In the genomic region with DNA sequence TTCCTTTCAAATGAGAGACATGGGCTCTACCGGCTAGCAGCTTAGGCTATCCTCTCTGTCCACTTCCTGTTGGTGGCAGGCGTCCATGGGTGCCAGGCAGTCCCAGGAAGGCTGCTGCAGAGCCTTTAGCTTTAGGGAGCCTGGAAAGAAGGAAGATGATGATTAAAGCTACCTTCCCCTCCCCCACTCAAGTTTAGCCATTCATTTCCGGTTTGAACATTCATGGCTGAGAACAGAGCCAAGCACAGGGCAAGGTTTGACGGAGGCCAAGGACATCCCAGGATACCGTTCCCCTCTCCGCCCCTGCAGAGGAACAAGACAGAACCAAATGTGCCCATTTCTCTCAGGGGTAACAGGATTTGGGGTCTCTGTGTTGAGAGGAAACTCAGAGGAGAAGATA, we compare ENCODE assay signal across 8 mouse cellular contexts. TPM values are rescaled to one million over a fixed set of nuclear protein-coding genes. Genes with fewer than 3 reads are reported as not detected.
DNase-seq lines count a peak whose midpoint lies in the region; ATAC-seq and TF ChIP-seq lines count a peak whose summit lies in the region.

No protein-coding gene starts in this region.

- no peak for TF ChIP-seq POLR2A in myocyte (IDR thresholded peaks at IDR 0.05; ENCODE audit: insufficient read length, low read depth)

- H3K36me3 ChIP-seq in lung, embryonic 14.5 days (ENCODE audit: insufficient read depth): peaks cover 40% of the 10 kb centered on the region
- H3K36me3 ChIP-seq in heart, embryonic 15.5 days: peaks cover 17% of the 10 kb centered on the region
- peaks cover 28% of the 10 kb centered on the region for H3K36me3 ChIP-seq in kidney, embryonic 15.5 days
- no peaks in the 10 kb centered on the region for H3K36me3 ChIP-seq in myocyte (ENCODE audit: control insufficient read depth, insufficient read depth)

- H3K27me3 ChIP-seq in lung, embryonic 14.5 days (ENCODE audit: insufficient read depth, low read length): no peaks in the 10 kb centered on the region
- no peaks in the 10 kb centered on the region for H3K27me3 ChIP-seq in heart, embryonic 15.5 days
- no peaks in the 10 kb centered on the region for H3K27me3 ChIP-seq in kidney, embryonic 15.5 days
- no peaks in the 10 kb centered on the region for H3K27me3 ChIP-seq in myocyte (ENCODE audit: control insufficient read depth, insufficient read depth, insufficient read length)

- peaks cover 9% of the 10 kb centered on the region; the same call in 1 of the 2 replicates for H3K4me1 ChIP-seq in lung, embryonic 14.5 days (ENCODE audit: insufficient read depth)
- H3K4me1 ChIP-seq in heart, embryonic 15.5 days (replicated peaks): peaks cover 70% of the 10 kb centered on the region
- peaks cover 41% of the 10 kb centered on the region for H3K4me1 ChIP-seq in kidney, embryonic 15.5 days

- no peak overlapping the region for H3ac ChIP-seq in myocyte (ENCODE audit: control insufficient read depth, insufficient read length)

- H3K9me3 ChIP-seq in lung, embryonic 14.5 days (ENCODE audit: low read depth, low read length): no peaks in the 10 kb centered on the region
- no peaks in the 10 kb centered on the region for H3K9me3 ChIP-seq in heart, embryonic 15.5 days (replicated peaks)
- H3K9me3 ChIP-seq in kidney, embryonic 15.5 days (replicated peaks): no peaks in the 10 kb centered on the region

- no peak for ATAC-seq in lung, embryonic 14.5 days (ENCODE audit: insufficient read depth)
- ATAC-seq in heart, embryonic 15.5 days (replicated peaks; ENCODE audit: insufficient number of reproducible peaks, insufficient read depth, low FRiP score, low read depth): no peak
- ATAC-seq in kidney, embryonic 15.5 days (replicated peaks; ENCODE audit: low FRiP score): no peak

- H3K27ac ChIP-seq in lung, embryonic 14.5 days (ENCODE audit: low read depth): no peak overlapping the region
- H3K27ac ChIP-seq in heart, embryonic 15.5 days: peak overlapping the region; percentile 97
- H3K27ac ChIP-seq in kidney, embryonic 15.5 days: peak overlapping the region; percentile 57

- peaks cover 56% of the 10 kb centered on the region for H3K79me2 ChIP-seq in myocyte (ENCODE audit: control insufficient read depth, insufficient read depth)

- no peak for TF ChIP-seq CTCF in lung, embryonic 14.5 days (IDR thresholded peaks at IDR 0.05; ENCODE audit: low read depth)

- WGBS in lung, embryonic 14.5 days: 49% methylated on average over 6 of the region's 6 CpGs
- 33% methylated on average over 6 of the region's 6 CpGs for WGBS in heart, embryonic 15.5 days
- 53% methylated on average over 6 of the region's 6 CpGs for WGBS in kidney, embryonic 15.5 days

- peak; percentile 41 for DNase-seq in lung, embryonic 14.5 days
- DNase-seq in lung, postnatal 14 days: no peak
- no peak for DNase-seq in right cerebral cortex, postnatal 4 days
- no peak for DNase-seq in adipocyte (ENCODE audit: low spot score)
- no peak for DNase-seq in embryo, embryonic 11 days

- H3K4me3 ChIP-seq in lung, embryonic 14.5 days (ENCODE audit: low read depth, low read length): no peak overlapping the region
- H3K4me3 ChIP-seq in heart, embryonic 15.5 days: 0 out of 2 replicates have a peak overlapping the region, but pooled peaks have one; percentile 3
- H3K4me3 ChIP-seq in kidney, embryonic 15.5 days (replicated peaks): no peak overlapping the region
- no peak overlapping the region for H3K4me3 ChIP-seq in myocyte

- H3K9ac ChIP-seq in lung, embryonic 14.5 days: 0 out of 2 replicates have a peak overlapping the region, but pooled peaks have one; percentile 23
- peak overlapping the region; percentile 5; the same call in 1 of the 2 replicates for H3K9ac ChIP-seq in heart, embryonic 15.5 days
- no peak overlapping the region for H3K9ac ChIP-seq in kidney, embryonic 15.5 days

- 0 out of 2 replicates have a peak overlapping the region, but pooled peaks have one; percentile 18 for H3K4me2 ChIP-seq in lung, embryonic 14.5 days
- peak overlapping the region; percentile 38 for H3K4me2 ChIP-seq in heart, embryonic 15.5 days
- H3K4me2 ChIP-seq in kidney, embryonic 15.5 days: no peak overlapping the region
- H3K4me2 ChIP-seq in myocyte (ENCODE audit: low read depth): peak overlapping the region; percentile 34

TF ChIP-seq in myocyte, 11 proteins besides CTCF, POLR2A, EP300 and RAD21:
- TF ChIP-seq CEBPB (IDR thresholded peaks at IDR 0.05; ENCODE audit: insufficient read depth, poor library complexity, severe bottlenecking) (no peak), REST (IDR thresholded peaks at IDR 0.05; ENCODE audit: insufficient read depth, insufficient read length) (no peak), MAX (IDR thresholded peaks at IDR 0.05; ENCODE audit: low read depth) (no peak), POLR2AphosphoS2 (IDR thresholded peaks at IDR 0.05; ENCODE audit: insufficient read length, low read depth) (no peak), E2F4 (IDR thresholded peaks at IDR 0.05; ENCODE audit: insufficient read depth) (no peak), SRF (IDR thresholded peaks at IDR 0.05; ENCODE audit: control insufficient read depth, insufficient read length, low read depth) (no peak), MYOD1 (IDR thresholded peaks at IDR 0.05; ENCODE audit: control insufficient read depth in 1 of 3, insufficient read length in 2 of 3, low read depth in 2 of 3) (no peak), TCF12 (IDR thresholded peaks at IDR 0.05; ENCODE audit: insufficient read depth, poor library complexity, severe bottlenecking) (no peak), MYOG (IDR thresholded peaks at IDR 0.05; ENCODE audit: control insufficient read depth in 1 of 3, insufficient read depth in 1 of 3, insufficient read length in 2 of 3, low read depth in 2 of 3) (no peak), TCF3 (IDR thresholded peaks at IDR 0.05; ENCODE audit: insufficient read length, low read depth) (no peak), USF1 (IDR thresholded peaks at IDR 0.05; ENCODE audit: low read depth) (no peak)

RNA-seq across cellular contexts. Expression of a gene that starts 4.9 kb away (rescaled TPM):
- polyA plus RNA-seq in lung, embryonic 14.5 days (2014; fragmentation: Nextera tagmentation; extraction: Ambion mirVana): 121 and 136 TPM in 2 replicates
- 246 and 260 TPM in 2 replicates for polyA plus RNA-seq in heart, embryonic 15.5 days (2015; fragmentation: Nextera tagmentation; extraction: Ambion mirVana)
- polyA plus RNA-seq in kidney, embryonic 15.5 days (2015; fragmentation: Nextera tagmentation; extraction: Ambion mirVana): 161 and 163 TPM in 2 replicates
- 181 TPM for polyA plus RNA-seq in myocyte (2012; fragmentation: generic; extraction: Trizol)

RNA-seq across cellular contexts. Expression of a gene that starts 19.8 kb away (rescaled TPM):
- polyA plus RNA-seq in lung, embryonic 14.5 days (2014; fragmentation: Nextera tagmentation; extraction: Ambion mirVana): 16.0 and 17.3 TPM in 2 replicates
- polyA plus RNA-seq in heart, embryonic 15.5 days (2015; fragmentation: Nextera tagmentation; extraction: Ambion mirVana): 5.6 and 5.9 TPM in 2 replicates
- polyA plus RNA-seq in kidney, embryonic 15.5 days (2015; fragmentation: Nextera tagmentation; extraction: Ambion mirVana): 11.0 and 11.5 TPM in 2 replicates
- 30.6 TPM for polyA plus RNA-seq in myocyte (2012; fragmentation: generic; extraction: Trizol)

RNA-seq across cellular contexts. Expression of a gene that starts 22.3 kb away (rescaled TPM):
- polyA plus RNA-seq in lung, embryonic 14.5 days (2014; fragmentation: Nextera tagmentation; extraction: Ambion mirVana): 87.4 and 88.9 TPM in 2 replicates
- 55.8 and 63.3 TPM in 2 replicates for polyA plus RNA-seq in heart, embryonic 15.5 days (2015; fragmentation: Nextera tagmentation; extraction: Ambion mirVana)
- 60.7 and 62.2 TPM in 2 replicates for polyA plus RNA-seq in kidney, embryonic 15.5 days (2015; fragmentation: Nextera tagmentation; extraction: Ambion mirVana)
- 36.8 TPM for polyA plus RNA-seq in myocyte (2012; fragmentation: generic; extraction: Trizol)

RNA-seq across cellular contexts. Expression of a gene that starts 22.6 kb away (rescaled TPM):
- 0.50 and 0.64 TPM in 2 replicates for polyA plus RNA-seq in lung, embryonic 14.5 days (2014; fragmentation: Nextera tagmentation; extraction: Ambion mirVana)
- 0.76 and 0.93 TPM in 2 replicates for polyA plus RNA-seq in heart, embryonic 15.5 days (2015; fragmentation: Nextera tagmentation; extraction: Ambion mirVana)
- polyA plus RNA-seq in kidney, embryonic 15.5 days (2015; fragmentation: Nextera tagmentation; extraction: Ambion mirVana): 0.69 and 0.71 TPM in 2 replicates
- polyA plus RNA-seq in myocyte (2012; fragmentation: generic; extraction: Trizol): 0.11 TPM

RNA-seq across cellular contexts. Expression of a gene that starts 23.7 kb away (rescaled TPM):
- 1.4 and 1.5 TPM in 2 replicates for polyA plus RNA-seq in lung, embryonic 14.5 days (2014; fragmentation: Nextera tagmentation; extraction: Ambion mirVana)
- polyA plus RNA-seq in heart, embryonic 15.5 days (2015; fragmentation: Nextera tagmentation; extraction: Ambion mirVana): 0.74 and 0.90 TPM in 2 replicates
- polyA plus RNA-seq in kidney, embryonic 15.5 days (2015; fragmentation: Nextera tagmentation; extraction: Ambion mirVana): 1.2 and 1.3 TPM in 2 replicates
- polyA plus RNA-seq in myocyte (2012; fragmentation: generic; extraction: Trizol): 0.29 TPM
